Mouse (Mus musculus) forebrain, embryonic 15.5 days (tissue): ENCODE measurements around the gene Nectin2. TPM values are rescaled to one million over a fixed set of nuclear protein-coding genes. Genes with fewer than 3 reads are reported as not detected.

ENCODE experiments used
- ATAC-seq: fragments of 200-750 bp; cut with Nextera tagmentation; replicated peaks from 2 replicates; pipeline ENCODE4 v1.8.0; 2017; ENCODE audit warnings: mild to moderate bottlenecking, moderate TSS enrichment, moderate library complexity
- H3K27ac ChIP-seq: fragments of 300-500 bp; sonication (generic); replicated peaks from 2 replicates; pipeline ENCODE4 v1.5.1; 2015; ENCODE audit warnings: mild to moderate bottlenecking, inconsistent platforms
- H3K27me3 ChIP-seq: fragments of 300-500 bp; sonication (generic); 2 replicates; pipeline ENCODE4 v1.6.1; 2015; ENCODE audit warnings: inconsistent platforms
- H3K36me3 ChIP-seq: fragments of 300-500 bp; sonication (generic); 2 replicates; pipeline ENCODE4 v1.6.1; 2015; ENCODE audit warnings: mild to moderate bottlenecking, inconsistent platforms
- H3K4me1 ChIP-seq: fragments of 300-500 bp; sonication (generic); 2 replicates; pipeline ENCODE4 v1.6.1; 2015; ENCODE audit warnings: inconsistent platforms
- H3K4me2 ChIP-seq: fragments of 300-500 bp; sonication (generic); replicated peaks from 2 replicates; pipeline ENCODE4 v1.6.1; 2015; ENCODE audit warnings: mild to moderate bottlenecking, inconsistent platforms
- H3K4me3 ChIP-seq: fragments of 300-500 bp; sonication (generic); 2 replicates; pipeline ENCODE4 v1.5.1; 2015; ENCODE audit warnings: mild to moderate bottlenecking, inconsistent platforms
- H3K9ac ChIP-seq: fragments of 300-500 bp; sonication (generic); replicated peaks from 2 replicates; pipeline ENCODE4 v1.6.1; 2015; ENCODE audit warnings: mild to moderate bottlenecking, inconsistent platforms
- H3K9me3 ChIP-seq: fragments of 300-500 bp; sonication (generic); 2 replicates; pipeline ENCODE4 v1.6.1; 2016; ENCODE audit warnings: inconsistent platforms
- WGBS: fragments of 180-500 bp; shearing (Covaris S2); methylation state at CpG from one replicate; pipeline ENCODE4 v1.1.7; 2015; ENCODE audit warnings: mixed read lengths; 5-methylcytosine and 5-hydroxymethylcytosine counted together
- polyA plus RNA-seq: library from polyadenylated mRNA; unstranded; fragments of >200 nt; fragmentation: Nextera tagmentation; extraction: Ambion mirVana; gene quantifications from 2 replicates; pipeline ENCODE4 v1.2.1, GENCODE M21; 2015

Gene Nectin2
- polyA plus RNA-seq, 1 experiment from 2014 or later = 45.3 TPM

DNA sequence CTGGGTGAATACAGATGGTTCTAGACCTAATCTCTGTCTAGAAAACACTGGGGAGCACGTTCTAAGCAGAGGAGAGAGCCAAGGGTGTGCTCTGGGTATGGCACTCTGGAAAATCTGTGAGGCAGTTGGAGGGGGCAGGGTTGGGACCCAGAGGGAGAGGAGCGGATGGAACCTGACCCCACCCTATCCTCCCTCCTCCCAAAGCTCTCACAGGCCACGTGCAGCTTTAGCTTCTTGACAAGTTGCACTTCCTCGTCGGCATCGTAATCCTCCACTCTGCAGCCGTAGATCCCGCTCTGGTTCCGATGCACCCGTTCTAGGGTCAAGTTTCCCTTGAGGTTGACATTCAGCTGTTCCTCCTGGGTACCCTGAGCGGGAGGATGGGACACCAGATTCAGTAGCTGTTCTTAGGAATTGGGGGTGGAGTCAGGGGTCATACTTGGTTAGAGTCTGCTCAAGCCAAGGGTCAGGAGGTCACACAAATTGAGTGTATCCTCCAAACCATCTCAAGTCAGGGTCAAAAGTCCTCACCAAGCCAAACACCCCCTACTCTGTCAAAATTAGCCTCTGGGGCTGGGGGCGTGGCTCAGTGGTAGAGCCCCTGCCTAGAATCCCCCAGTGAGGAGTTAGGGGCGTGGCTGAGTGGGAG, 13.7 kb upstream of the Nectin2 start:
- no peaks in the 10 kb centered on the region for H3K36me3 ChIP-seq
- peaks cover 5% of the 10 kb centered on the region for H3K27me3 ChIP-seq
- H3K9me3 ChIP-seq = no peaks in the 10 kb centered on the region
- 90% methylated on average over 13 of the region's 13 CpGs for WGBS
- no peak overlapping the region for H3K9ac ChIP-seq
- no peak overlapping the region for H3K27ac ChIP-seq
- no peaks in the 10 kb centered on the region for H3K4me1 ChIP-seq
- H3K4me3 ChIP-seq = no peak overlapping the region
- no peak for ATAC-seq
- H3K4me2 ChIP-seq = no peak overlapping the region

DNA sequence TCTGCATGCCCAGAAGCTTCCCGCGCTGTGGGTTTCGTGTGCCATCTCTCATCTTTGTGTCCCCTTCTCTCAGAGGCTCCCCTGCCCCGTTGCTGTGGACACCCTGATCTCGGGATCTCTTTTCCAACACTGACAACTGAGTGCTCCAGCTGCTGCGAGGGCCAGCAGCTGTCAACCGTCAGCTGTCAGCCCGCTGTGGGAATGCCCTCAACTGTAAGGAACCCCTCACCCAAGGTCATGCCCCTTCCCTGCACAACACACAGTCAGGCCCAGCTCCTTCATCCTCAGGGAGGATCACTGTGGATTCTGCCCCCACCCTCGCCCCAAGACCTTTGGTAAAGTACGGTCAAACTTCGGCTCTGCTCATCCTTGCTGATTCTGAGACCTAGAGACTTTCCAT, 12.0 kb upstream of the Nectin2 start:
- no peak overlapping the region for H3K4me2 ChIP-seq
- WGBS = 91% methylated on average over 11 of the region's 11 CpGs
- no peak overlapping the region for H3K27ac ChIP-seq
- no peaks in the 10 kb centered on the region for H3K4me1 ChIP-seq
- no peak for ATAC-seq
- no peaks in the 10 kb centered on the region for H3K9me3 ChIP-seq
- no peaks in the 10 kb centered on the region for H3K27me3 ChIP-seq
- no peak overlapping the region for H3K9ac ChIP-seq
- no peak overlapping the region for H3K4me3 ChIP-seq
- H3K36me3 ChIP-seq = no peaks in the 10 kb centered on the region

DNA sequence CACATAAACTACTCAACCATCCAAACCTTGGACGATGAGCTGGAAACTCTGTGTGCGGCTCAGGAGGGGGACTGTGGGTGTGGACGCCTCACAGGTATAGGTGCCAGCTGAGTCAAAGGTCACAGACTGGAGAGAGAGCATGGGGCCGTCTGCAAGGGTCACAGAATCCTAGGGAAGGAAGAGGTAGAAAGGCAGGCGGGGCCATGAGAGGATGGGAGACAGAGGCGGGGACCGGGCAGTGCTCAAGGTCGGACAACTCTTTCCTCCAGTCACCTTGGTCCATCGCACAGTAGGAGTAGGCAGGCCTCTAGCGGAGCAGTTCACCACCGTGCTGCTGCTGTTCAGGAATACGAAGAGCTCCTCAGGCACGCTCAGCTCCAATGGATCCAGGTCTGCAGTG, 9.7 kb upstream of the Nectin2 start:
- 90% methylated on average over 13 of the region's 13 CpGs for WGBS
- Histone ChIP-seq H3K4me3 (no peak overlapping the region), H3K27ac (no peak overlapping the region), H3K4me2 (no peak overlapping the region), H3K9me3 (no peaks in the 10 kb centered on the region), H3K36me3 (no peaks in the 10 kb centered on the region), H3K9ac (no peak overlapping the region), H3K27me3 (no peaks in the 10 kb centered on the region), H3K4me1 (no peaks in the 10 kb centered on the region)
- no peak for ATAC-seq

DNA sequence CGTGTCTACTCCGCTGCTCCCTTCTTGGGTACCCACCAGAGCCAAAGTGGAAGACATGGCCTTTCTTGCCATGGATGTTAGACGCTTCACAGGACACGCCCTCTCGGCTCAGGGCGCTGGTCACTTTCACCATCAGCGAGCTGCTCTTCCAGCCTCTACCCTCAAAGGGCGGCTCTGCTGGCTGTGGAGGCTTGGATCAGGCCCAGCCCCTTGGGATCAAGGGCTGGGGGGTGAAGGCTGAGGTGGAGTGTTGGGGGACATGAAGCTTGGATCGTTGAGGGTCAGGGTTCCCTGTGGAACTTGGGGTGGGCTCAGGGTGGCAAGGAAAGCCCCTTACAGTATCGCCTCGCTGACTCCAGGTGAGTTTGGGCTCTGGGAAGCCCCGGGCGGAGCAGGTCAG, 8.3 kb upstream of the Nectin2 start:
- no peaks in the 10 kb centered on the region for H3K36me3 ChIP-seq
- H3K9me3 ChIP-seq = no peaks in the 10 kb centered on the region
- no peaks in the 10 kb centered on the region for H3K27me3 ChIP-seq
- no peak overlapping the region for H3K27ac ChIP-seq
- no peak for ATAC-seq
- H3K4me3 ChIP-seq = no peak overlapping the region
- no peaks in the 10 kb centered on the region for H3K4me1 ChIP-seq
- no peak overlapping the region for H3K4me2 ChIP-seq
- 92% methylated on average over 13 of the region's 13 CpGs for WGBS
- H3K9ac ChIP-seq = no peak overlapping the region

DNA sequence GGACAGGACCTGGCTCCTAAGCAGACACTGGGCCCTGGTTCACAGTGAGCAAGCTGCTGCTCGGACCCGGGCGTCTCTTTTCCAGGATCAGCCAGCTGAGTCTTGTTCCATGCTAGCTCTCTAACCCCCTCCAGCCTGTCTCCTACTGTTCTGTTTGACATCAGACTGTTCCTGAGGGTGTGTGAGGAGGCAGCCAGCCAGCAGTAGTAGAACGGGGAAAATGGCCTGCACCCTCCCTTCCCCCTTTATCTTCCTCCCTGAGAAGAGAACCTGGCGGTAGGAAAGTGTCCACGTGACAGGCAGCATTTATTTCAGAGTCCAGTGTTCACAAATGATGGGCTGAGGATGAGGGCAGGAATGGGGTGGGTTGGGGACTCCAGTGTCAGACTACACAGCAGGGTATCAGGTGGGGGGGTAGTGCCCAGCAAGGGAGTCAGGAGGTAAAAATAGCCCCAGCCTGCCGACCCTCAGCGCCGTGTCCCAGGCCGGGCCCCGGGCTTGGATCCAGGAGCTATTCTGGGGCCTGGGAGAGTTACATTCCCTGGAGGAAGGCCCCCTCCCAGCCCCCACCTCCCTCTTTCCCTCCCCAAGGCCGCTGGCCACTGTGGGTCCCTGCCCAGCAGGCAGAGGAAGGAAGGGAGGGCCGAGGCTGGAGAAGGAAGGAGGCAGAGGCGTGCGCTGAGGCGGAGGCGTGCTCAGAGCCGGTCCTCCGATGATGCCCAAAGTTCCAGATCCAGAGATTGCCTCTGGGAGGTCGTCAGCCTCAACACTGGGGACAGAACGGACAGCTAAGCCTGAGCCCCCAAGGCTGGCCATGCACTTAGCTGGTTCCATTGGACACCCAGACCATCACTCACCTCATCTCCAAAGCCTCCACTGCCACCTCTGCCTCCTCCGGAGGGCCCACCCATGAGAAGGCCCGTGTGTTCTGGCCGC, 5.8 kb upstream of the Nectin2 start:
- Histone ChIP-seq H3K27ac (no peak overlapping the region), H3K36me3 (no peaks in the 10 kb centered on the region), H3K9me3 (no peaks in the 10 kb centered on the region), H3K4me2 (no peak overlapping the region), H3K27me3 (no peaks in the 10 kb centered on the region), H3K4me1 (no peaks in the 10 kb centered on the region), H3K9ac (no peak overlapping the region), H3K4me3 (no peak overlapping the region)
- 79% methylated on average over 24 of the region's 24 CpGs for WGBS
- no peak for ATAC-seq

DNA sequence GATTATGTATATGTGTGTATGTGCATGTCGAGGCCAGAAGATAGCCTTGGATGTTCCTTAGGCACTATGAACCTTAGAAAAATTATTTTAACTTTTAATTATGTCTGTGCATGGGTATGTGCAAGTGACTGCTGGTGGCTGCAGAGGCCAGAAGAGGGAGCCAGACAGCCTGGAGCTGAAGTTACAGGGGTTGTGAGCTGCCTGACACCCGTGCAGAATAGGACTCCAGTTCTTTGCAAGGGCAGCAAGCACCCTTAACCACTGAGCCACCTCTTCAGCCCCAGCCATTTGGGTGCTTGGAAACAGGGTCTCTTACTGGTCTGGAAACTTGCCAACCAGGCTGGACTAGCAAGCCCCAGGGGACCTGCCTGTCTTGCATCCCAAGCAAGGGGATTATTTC, 4.7 kb upstream of the Nectin2 start:
- H3K4me3 ChIP-seq = no peak overlapping the region
- no peak overlapping the region for H3K4me2 ChIP-seq
- 79% methylated on average over 2 of the region's 2 CpGs for WGBS
- H3K27ac ChIP-seq = no peak overlapping the region
- H3K4me1 ChIP-seq = peaks cover 6% of the 10 kb centered on the region; the same call in 1 of the 2 replicates
- H3K36me3 ChIP-seq = no peaks in the 10 kb centered on the region
- ATAC-seq = no peak
- no peak overlapping the region for H3K9ac ChIP-seq
- H3K9me3 ChIP-seq = no peaks in the 10 kb centered on the region
- no peaks in the 10 kb centered on the region for H3K27me3 ChIP-seq

DNA sequence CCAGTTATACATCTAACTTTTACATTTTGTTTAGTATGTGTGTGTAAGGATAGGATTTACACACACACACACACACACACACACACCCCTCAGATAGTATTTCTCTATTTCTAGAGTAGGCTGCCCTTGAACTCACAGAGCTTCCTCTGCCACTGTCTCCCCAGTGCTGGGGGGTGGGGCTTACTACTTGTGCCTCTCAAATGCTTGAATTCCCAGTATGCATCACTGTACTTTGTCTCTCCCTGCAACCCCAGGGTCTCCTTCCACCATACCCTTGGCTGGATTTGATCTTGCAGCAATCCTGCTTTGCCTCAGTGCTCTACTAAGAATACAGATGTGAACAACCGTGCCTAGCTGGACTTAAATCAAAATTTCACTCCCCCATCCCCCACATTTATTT, 3.8 kb upstream of the Nectin2 start:
- no peak for ATAC-seq
- H3K4me2 ChIP-seq = no peak overlapping the region
- no peaks in the 10 kb centered on the region for H3K36me3 ChIP-seq
- H3K27me3 ChIP-seq = no peaks in the 10 kb centered on the region
- H3K9ac ChIP-seq = no peak overlapping the region
- peaks cover 8% of the 10 kb centered on the region; the same call in 1 of the 2 replicates for H3K4me1 ChIP-seq
- no peak overlapping the region for H3K27ac ChIP-seq
- WGBS = 82% methylated on average over 1 of the region's 1 CpGs
- no peak overlapping the region for H3K4me3 ChIP-seq
- H3K9me3 ChIP-seq = no peaks in the 10 kb centered on the region

DNA sequence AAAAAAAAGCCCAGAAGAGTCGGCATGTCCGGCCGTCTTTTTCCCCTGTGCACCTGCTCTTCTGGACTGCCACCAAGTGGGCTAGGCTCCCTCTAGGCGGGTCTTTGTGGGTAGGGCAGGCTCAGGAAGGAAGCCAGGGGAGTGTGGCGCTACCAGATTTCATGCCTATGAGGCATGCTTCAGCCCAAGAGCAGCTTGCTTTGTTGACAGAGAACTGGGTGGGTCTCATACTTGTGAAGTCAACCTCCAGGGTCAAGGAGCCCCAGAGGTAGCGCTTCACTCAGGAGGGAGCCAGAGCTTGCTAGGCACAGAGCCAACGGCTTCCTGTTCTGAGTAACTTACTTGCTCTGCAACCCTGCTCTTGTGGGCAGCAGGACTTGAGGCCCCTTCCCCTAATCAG, 3.3 kb upstream of the Nectin2 start:
- no peak overlapping the region for H3K27ac ChIP-seq
- H3K9ac ChIP-seq = no peak overlapping the region
- no peaks in the 10 kb centered on the region for H3K27me3 ChIP-seq
- no peak for ATAC-seq
- H3K9me3 ChIP-seq = no peaks in the 10 kb centered on the region
- no peak overlapping the region for H3K4me3 ChIP-seq
- peaks cover 11% of the 10 kb centered on the region for H3K4me1 ChIP-seq
- no peaks in the 10 kb centered on the region for H3K36me3 ChIP-seq
- no peak overlapping the region for H3K4me2 ChIP-seq
- WGBS = 83% methylated on average over 7 of the region's 7 CpGs

DNA sequence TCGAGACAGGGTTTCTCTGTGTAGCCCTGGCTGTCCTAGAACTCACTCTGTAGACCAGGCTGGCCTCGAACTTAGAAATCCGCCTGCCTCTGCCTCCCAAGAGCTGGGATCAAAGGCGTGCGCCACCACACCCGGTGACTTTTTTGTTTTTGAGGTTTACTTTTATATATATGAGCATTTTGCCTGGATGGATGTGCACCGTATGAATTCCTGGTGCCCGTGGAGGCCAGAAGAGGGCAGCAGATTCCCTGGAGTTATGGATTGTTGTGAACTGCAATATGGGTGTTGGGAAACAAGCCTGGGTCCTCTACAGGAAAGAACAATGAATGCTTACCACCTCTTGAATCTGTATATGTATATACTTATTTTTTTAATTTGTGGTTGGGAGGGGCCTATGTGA, 2.4 kb upstream of the Nectin2 start:
- no peak for ATAC-seq
- Histone ChIP-seq H3K9ac (no peak overlapping the region), H3K4me3 (no peak overlapping the region), H3K9me3 (no peaks in the 10 kb centered on the region), H3K27ac (no peak overlapping the region), H3K27me3 (no peaks in the 10 kb centered on the region), H3K4me1 (peaks cover 21% of the 10 kb centered on the region), H3K4me2 (no peak overlapping the region), H3K36me3 (no peaks in the 10 kb centered on the region)
- 75% methylated on average over 8 of the region's 8 CpGs for WGBS

DNA sequence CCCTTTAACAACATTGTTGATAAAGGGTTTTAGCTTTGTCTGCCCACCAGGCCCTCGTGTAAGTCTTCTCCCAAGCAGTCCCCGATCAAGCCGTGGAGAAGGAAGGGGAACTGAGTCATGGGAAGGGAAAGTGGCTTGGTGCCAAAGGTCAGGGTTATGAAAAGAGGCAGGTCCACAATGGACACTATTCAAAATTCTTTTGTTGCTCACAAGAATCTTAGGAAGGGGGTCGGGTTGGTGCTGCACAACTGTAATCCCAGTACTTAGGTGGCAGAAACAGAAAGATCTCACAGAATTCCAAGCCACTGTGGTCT, 744 bp upstream of the Nectin2 start:
- H3K4me2 ChIP-seq = no peak overlapping the region
- no peak overlapping the region for H3K4me3 ChIP-seq
- no peak for ATAC-seq
- no peaks in the 10 kb centered on the region for H3K27me3 ChIP-seq
- H3K4me1 ChIP-seq = peaks cover 34% of the 10 kb centered on the region
- WGBS = 55% methylated on average over 4 of the region's 4 CpGs
- H3K9ac ChIP-seq = no peak overlapping the region
- H3K27ac ChIP-seq = no peak overlapping the region
- H3K36me3 ChIP-seq = no peaks in the 10 kb centered on the region
- no peaks in the 10 kb centered on the region for H3K9me3 ChIP-seq

DNA sequence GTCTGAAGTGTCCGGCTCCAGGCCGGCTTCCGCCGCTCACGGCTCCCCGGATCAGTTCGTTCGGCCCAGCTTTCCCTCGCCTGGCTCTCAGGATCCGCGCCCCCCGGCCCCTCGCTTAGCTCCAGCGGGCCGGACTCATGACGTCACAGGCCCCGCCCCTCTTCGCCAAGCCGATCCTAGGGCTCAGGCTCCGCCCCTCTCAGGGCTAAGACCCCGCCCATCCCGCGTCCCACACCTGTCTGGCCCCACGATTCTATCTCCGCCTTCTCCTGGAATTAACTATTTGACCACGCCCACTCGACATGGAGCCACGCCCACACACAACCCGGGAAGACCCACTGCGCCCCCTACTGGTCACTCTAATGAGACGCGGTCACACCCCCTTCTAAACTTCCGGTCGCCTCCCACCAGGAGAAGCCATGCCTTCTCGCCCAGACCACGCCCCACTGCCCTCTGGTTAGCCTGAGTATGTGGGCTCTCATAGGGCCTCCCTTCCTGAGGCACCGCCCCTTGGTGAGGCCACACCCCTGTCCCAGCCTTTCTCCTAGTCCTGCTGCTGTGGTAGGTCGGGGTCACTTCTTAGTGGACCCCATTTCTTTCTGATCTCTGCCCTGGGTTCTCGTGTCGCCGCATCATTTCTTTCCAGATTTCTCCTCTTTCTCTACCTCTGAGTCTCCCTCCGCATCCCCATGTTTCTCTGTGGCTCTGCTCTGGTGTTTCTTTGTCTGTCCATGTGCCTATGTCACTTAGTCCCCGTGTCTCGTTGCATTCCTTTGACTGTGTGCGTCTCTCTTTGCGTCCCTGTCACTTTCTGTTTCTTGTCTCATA, 680 bp downstream of the Nectin2 start:
- Histone ChIP-seq H3K27me3 (no peaks in the 10 kb centered on the region), H3K9ac (peak overlapping the region; percentile 89), H3K4me3 (peak overlapping the region; percentile 84), H3K4me1 (peaks cover 34% of the 10 kb centered on the region), H3K36me3 (no peaks in the 10 kb centered on the region), H3K9me3 (no peaks in the 10 kb centered on the region), H3K4me2 (peak overlapping the region; percentile 66), H3K27ac (peak overlapping the region; percentile 84)
- under 1% methylated on average over 34 of the region's 46 CpGs for WGBS
- peak; percentile 94 for ATAC-seq
